Mouse (Mus musculus): Measurements from ENCODE around the gene Ralgapa2. TPM values are rescaled to one million over a fixed set of nuclear protein-coding genes. Genes with fewer than 3 reads are reported as not detected.

Ralgapa2 gene
- polyA plus RNA-seq, 1 experiment, result 9.6 TPM

GRCm38 (mm10) chr2:146401588-146401987 lies 110.6 kb downstream of the Ralgapa2 start:
- H3K4me3 ChIP-seq (replicated peaks; ENCODE audit: insufficient read depth, low read depth, low read length), result no peak overlapping the region
- H3K27ac ChIP-seq (ENCODE audit: insufficient read depth, low read length), result no peak overlapping the region
- no peaks in the 10 kb centered on the region for H3K27me3 ChIP-seq (ENCODE audit: control insufficient read depth, insufficient read depth, low read length)
- TF ChIP-seq CTCF (IDR thresholded peaks at IDR 0.05; ENCODE audit: borderline replicate concordance, insufficient read depth, low read depth, low read length) (no peak), POLR2A (IDR thresholded peaks at IDR 0.05; ENCODE audit: borderline replicate concordance, insufficient read depth, low read length) (no peak)
- DNase-seq, result no peak
- H3K4me1 ChIP-seq (ENCODE audit: control insufficient read depth, insufficient read depth, low read length), result no peaks in the 10 kb centered on the region

DNA sequence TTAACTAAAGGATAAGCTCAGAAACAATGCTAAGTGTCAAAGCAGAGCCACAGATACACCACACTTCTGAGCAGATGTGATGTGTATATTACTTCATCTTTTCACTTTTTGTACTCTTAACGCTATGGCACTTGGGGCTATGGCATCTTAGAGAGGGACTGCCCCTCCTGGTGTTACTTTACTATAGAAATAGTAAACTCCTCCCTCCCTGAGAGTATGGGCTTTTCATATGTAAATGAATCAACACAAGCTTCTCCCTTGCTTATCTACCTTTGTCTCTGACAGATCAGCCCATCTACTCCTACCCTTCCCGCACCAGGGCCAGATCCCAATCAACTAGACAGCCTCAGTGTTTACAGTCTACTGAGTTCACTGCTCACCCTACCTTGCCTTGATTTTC lies 111.4 kb downstream of the Ralgapa2 start:
- 51% methylated on average over 2 of the region's 2 CpGs for WGBS
- Histone ChIP-seq H3K27me3 (ENCODE audit: control insufficient read depth, insufficient read depth, low read length) (no peaks in the 10 kb centered on the region), H3K27ac (ENCODE audit: insufficient read depth, low read length) (no peak overlapping the region), H3K4me1 (ENCODE audit: control insufficient read depth, insufficient read depth, low read length) (no peaks in the 10 kb centered on the region), H3K4me3 (replicated peaks; ENCODE audit: insufficient read depth, low read depth, low read length) (no peak overlapping the region)
- no peak for DNase-seq
- TF ChIP-seq POLR2A (IDR thresholded peaks at IDR 0.05; ENCODE audit: borderline replicate concordance, insufficient read depth, low read length) (no peak), CTCF (IDR thresholded peaks at IDR 0.05; ENCODE audit: borderline replicate concordance, insufficient read depth, low read depth, low read length) (no peak)

DNA sequence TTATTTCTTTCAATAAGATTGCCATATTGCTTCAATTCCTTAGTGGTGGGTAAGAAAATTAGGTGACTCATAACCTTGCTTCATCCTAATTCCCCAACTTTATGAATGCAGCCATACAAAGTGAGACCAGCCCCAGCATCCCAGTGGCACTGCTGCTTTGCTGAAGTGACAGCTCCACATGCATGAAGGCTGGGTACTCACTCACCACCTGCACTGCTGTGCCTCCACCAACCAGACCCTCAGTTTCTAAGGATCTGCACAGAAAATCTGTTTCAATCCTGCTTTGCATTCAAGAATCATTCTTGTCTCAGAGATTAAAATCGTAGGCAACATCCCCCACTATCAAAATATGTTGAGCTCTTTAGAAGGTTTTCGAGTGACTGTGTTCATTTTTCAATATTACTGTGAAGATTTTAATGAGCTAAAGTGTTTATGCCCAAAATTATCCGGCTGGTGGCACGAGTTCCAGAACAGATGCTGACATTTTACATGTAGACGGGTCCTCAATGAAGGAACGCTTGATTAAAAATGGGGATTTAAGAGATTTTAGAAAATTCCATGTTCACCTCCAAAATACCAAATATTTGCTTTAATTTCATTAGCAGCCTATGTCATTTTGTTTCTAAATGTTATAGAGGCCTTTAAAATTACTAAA lies 113.8 kb downstream of the Ralgapa2 start:
- Histone ChIP-seq H3K4me3 (replicated peaks; ENCODE audit: insufficient read depth, low read depth, low read length) (no peak overlapping the region), H3K4me1 (ENCODE audit: control insufficient read depth, insufficient read depth, low read length) (no peaks in the 10 kb centered on the region), H3K27ac (ENCODE audit: insufficient read depth, low read length) (no peak overlapping the region), H3K27me3 (ENCODE audit: control insufficient read depth, insufficient read depth, low read length) (no peaks in the 10 kb centered on the region)
- 78% methylated on average over 6 of the region's 6 CpGs for WGBS
- TF ChIP-seq CTCF (IDR thresholded peaks at IDR 0.05; ENCODE audit: borderline replicate concordance, insufficient read depth, low read depth, low read length) (no peak), POLR2A (IDR thresholded peaks at IDR 0.05; ENCODE audit: borderline replicate concordance, insufficient read depth, low read length) (no peak)
- no peak for DNase-seq

GRCm38 (mm10) chr2:146387211-146387610 lies 124.9 kb downstream of the Ralgapa2 start:
- no peak for DNase-seq
- WGBS, result 70% methylated on average over 2 of the region's 2 CpGs
- Histone ChIP-seq H3K27me3 (ENCODE audit: control insufficient read depth, insufficient read depth, low read length) (no peaks in the 10 kb centered on the region), H3K4me1 (ENCODE audit: control insufficient read depth, insufficient read depth, low read length) (no peaks in the 10 kb centered on the region), H3K27ac (ENCODE audit: insufficient read depth, low read length) (no peak overlapping the region), H3K4me3 (replicated peaks; ENCODE audit: insufficient read depth, low read depth, low read length) (no peak overlapping the region)
- TF ChIP-seq POLR2A (IDR thresholded peaks at IDR 0.05; ENCODE audit: borderline replicate concordance, insufficient read depth, low read length) (no peak), CTCF (IDR thresholded peaks at IDR 0.05; ENCODE audit: borderline replicate concordance, insufficient read depth, low read depth, low read length) (no peak)

DNA sequence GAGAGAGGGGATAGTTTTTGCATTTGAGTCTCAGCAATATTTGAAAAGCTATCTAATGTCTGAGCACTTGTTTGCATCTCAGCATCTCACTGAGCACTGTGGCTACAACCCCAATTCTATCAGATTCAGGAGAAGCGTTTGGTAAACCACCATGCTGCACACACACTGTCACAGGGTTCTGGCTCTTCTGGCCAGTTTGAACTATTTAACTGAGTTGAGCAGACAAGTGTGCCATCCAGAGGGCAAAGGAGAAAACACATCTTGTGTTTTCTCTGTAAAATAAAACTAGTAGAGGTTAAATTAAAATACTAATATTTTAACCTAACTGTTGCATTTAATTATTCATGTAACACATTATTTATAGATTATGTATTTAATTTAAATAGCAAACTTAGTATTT lies 127.6 kb downstream of the Ralgapa2 start:
- TF ChIP-seq CTCF (IDR thresholded peaks at IDR 0.05; ENCODE audit: borderline replicate concordance, insufficient read depth, low read depth, low read length) (peak; percentile 49; the same call in 1 of the 2 replicates), POLR2A (IDR thresholded peaks at IDR 0.05; ENCODE audit: borderline replicate concordance, insufficient read depth, low read length) (no peak)
- DNase-seq, result no peak
- Histone ChIP-seq H3K4me3 (replicated peaks; ENCODE audit: insufficient read depth, low read depth, low read length) (no peak overlapping the region), H3K27ac (ENCODE audit: insufficient read depth, low read length) (no peak overlapping the region), H3K27me3 (ENCODE audit: control insufficient read depth, insufficient read depth, low read length) (no peaks in the 10 kb centered on the region), H3K4me1 (ENCODE audit: control insufficient read depth, insufficient read depth, low read length) (no peaks in the 10 kb centered on the region)
- WGBS, result 6% methylated on average over 1 of the region's 1 CpGs

DNA sequence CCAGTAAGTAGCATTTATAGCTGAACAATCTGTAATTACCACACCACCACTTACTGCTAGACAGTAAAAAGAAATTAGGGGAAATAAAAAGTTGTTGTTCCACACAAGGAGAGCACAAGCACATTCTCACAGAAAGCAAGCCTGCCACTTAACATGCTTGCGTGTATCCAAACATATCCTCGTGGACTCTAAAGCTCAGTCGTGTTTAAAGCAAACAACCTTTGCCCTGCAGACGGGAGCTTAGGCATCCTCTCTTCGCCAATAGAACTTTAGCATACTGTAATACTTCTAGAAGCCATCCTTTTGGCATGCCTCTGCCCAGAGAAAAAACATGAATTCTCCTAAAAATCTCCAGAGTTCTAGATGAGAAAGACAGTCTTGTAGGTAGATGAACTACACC lies 135.9 kb downstream of the Ralgapa2 start:
- TF ChIP-seq POLR2A (IDR thresholded peaks at IDR 0.05; ENCODE audit: borderline replicate concordance, insufficient read depth, low read length) (no peak), CTCF (IDR thresholded peaks at IDR 0.05; ENCODE audit: borderline replicate concordance, insufficient read depth, low read depth, low read length) (no peak)
- H3K4me1 ChIP-seq (ENCODE audit: control insufficient read depth, insufficient read depth, low read length), result 0 out of 2 replicates have a peak, but pooled peaks cover 3% of the 10 kb centered on the region
- DNase-seq, result no peak
- H3K4me3 ChIP-seq (replicated peaks; ENCODE audit: insufficient read depth, low read depth, low read length), result no peak overlapping the region
- H3K27ac ChIP-seq (ENCODE audit: insufficient read depth, low read length), result no peak overlapping the region
- WGBS, result 92% methylated on average over 5 of the region's 5 CpGs
- no peaks in the 10 kb centered on the region; the same call in 1 of the 2 replicates for H3K27me3 ChIP-seq (ENCODE audit: control insufficient read depth, insufficient read depth, low read length)

DNA sequence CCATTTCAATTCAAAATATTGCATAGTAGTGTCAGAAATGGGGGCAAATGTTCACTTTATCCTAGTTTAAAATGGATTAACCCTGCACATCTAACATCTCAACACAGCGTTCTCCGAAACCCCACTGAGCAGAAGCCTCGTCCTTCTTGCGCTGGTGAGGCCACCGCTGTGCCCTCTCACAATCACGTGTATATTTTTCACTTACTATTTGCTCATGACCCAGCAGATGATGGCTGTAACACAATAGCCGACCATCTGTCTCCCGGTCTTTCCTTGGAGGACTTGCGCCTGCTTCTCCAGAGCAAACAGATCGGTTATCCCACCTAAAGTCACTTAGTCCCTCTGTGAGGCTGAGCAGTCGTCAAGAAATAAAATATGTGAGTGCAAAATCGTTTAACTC lies 146.0 kb downstream of the Ralgapa2 start:
- Histone ChIP-seq H3K27ac (ENCODE audit: insufficient read depth, low read length) (no peak overlapping the region), H3K4me3 (replicated peaks; ENCODE audit: insufficient read depth, low read depth, low read length) (no peak overlapping the region), H3K4me1 (ENCODE audit: control insufficient read depth, insufficient read depth, low read length) (peaks cover 29% of the 10 kb centered on the region; the same call in 1 of the 2 replicates), H3K27me3 (ENCODE audit: control insufficient read depth, insufficient read depth, low read length) (no peaks in the 10 kb centered on the region)
- TF ChIP-seq CTCF (IDR thresholded peaks at IDR 0.05; ENCODE audit: borderline replicate concordance, insufficient read depth, low read depth, low read length) (no peak), POLR2A (IDR thresholded peaks at IDR 0.05; ENCODE audit: borderline replicate concordance, insufficient read depth, low read length) (no peak)
- WGBS, result 33% methylated on average over 12 of the region's 12 CpGs
- DNase-seq, result peak; percentile 49 to 64

- TF ChIP-seq CTCF (IDR thresholded peaks at IDR 0.05; ENCODE audit: borderline replicate concordance, insufficient read depth, low read depth, low read length) (no peak), POLR2A (IDR thresholded peaks at IDR 0.05; ENCODE audit: borderline replicate concordance, insufficient read depth, low read length) (no peak)
- no peak overlapping the region for H3K27ac ChIP-seq (ENCODE audit: insufficient read depth, low read length)
- H3K27me3 ChIP-seq (ENCODE audit: control insufficient read depth, insufficient read depth, low read length), result no peaks in the 10 kb centered on the region
- H3K4me3 ChIP-seq (replicated peaks; ENCODE audit: insufficient read depth, low read depth, low read length), result no peak overlapping the region
- 77% methylated on average over 11 of the region's 11 CpGs for WGBS
- DNase-seq, result no peak
- peaks cover 29% of the 10 kb centered on the region; the same call in 1 of the 2 replicates for H3K4me1 ChIP-seq (ENCODE audit: control insufficient read depth, insufficient read depth, low read length)
Measured at GRCm38 (mm10) chr2:146365368-146365983, 146.7 kb downstream of the Ralgapa2 start.

Measured in cerebellum, adult 2 months (tissue).